Mouse (Mus musculus) inflammation-experienced regulatory T-cells (primary cell): Measurements from ENCODE around the gene Pbx4. TPM values are rescaled to one million over a fixed set of nuclear protein-coding genes. Genes with fewer than 3 reads are reported as not detected.

Experiments used
- polyA plus RNA-seq, 2 experiments: library from polyadenylated mRNA; unstranded; fragments of 100-300 nt; shearing (Covaris generic); gene quantifications; one replicate each; pipeline ENCODE4 v1.2.1; 2017

Gene Pbx4
- polyA plus RNA-seq: 10 to 100 TPM; 18.4 to 27.8 TPM

DNA sequence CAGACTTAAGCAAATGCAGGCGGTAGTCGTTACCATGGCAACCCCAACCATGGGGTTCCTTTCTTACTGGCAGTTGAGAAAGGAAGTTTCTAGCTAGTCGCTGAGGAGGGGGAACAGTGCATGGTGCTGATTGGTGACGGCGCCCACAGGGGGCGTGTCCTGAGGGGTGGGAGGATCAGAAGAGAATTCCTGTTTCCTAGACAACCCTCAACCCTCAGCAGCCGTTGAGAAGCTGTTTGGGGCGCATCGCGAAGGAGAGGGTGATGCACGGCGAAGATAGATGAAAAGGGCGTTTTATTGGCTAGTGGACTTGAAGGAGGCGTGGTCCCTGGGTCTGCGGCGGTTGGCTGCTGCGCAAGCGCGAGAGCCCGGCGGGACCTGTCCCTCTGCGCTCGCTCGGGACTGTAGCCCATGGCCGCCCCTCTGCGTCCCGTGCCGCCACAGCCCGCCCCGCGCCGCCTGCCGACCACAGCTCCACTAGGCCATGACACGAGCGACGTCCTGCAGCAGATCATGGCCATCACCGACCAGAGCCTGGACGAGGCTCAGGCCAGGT lies at the start of gene Pbx4:
Gene Pbx4, plus strand, starts transcription at position 194 of the 556 bp plus-strand sequence.

DNA sequence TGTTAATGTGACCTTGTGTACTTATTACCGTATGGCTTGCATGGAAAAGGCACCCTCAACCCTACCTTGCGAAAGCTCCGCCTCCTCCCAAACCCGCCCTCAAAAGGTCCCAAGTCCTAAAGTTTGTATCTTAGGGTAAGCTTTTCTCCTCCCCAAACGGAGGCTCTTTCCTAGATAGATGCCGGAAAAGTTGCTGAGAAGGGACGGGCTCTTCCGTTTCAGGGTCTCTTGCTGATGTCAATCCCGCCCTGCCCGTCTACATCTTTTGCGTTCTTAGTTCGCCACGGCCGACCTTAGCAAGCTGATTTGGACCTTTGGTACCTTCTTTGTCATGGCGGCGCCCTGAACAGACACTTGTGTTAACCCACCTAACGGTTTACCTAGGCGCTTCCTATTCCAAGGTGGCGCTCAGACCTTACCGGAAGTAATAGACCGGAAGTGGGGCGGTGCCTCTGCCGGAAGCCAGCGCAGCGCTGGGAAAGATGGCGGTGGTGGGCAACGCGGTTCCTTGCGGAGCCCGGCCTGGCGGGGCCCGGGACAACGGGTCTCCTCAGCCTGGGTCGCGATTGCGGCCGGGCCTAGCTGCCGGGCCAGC lies 41.4 kb upstream of the Pbx4 start, which contains the start of the genes Atp13a1 and Zfp866:
Gene Atp13a1, plus strand, starts transcription at position 391 of the 595 bp plus-strand sequence.
Gene Zfp866, minus strand, starts transcription at position 406 of the 595 bp plus-strand sequence.

DNA sequence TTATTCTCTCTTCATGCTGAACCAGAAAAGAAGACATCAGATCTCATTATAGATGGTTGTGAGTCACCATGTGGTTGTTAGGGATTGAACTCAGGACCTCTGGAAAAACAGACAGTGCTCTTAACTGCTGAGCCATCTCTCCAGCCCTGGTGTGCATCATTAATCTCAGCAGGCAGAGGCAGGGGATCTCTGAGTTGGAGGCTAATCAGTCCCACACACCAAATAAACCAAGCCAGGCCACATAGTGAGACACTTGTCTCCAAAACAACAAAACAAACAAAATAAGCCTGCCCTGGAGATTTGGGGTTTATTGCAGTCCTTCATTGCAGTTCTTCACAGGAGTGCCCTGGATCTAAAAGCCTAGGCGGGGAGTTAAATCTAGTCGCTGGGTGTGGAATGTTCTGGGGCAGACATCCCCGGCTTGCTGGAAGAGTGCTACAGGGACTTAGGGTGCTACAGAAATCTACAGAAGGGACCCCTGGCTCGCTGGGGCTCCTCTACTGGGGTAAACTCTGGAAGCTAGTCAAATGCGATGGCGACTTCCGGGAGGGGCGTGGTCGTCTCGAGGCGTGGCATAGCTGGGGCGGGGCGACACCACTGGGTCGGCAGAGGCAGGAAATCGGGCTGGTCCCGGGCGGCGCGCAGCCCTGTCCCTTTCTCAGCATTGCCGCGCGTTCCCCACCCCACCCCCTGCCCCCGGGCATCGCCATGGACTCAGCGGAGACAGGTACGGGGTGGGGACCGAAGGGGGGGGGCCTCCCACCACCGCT lies 24.0 kb upstream of the Pbx4 start, which contains the start of gene Gmip:
Gene Gmip, plus strand, starts transcription at position 586 of the 770 bp plus-strand sequence.

DNA sequence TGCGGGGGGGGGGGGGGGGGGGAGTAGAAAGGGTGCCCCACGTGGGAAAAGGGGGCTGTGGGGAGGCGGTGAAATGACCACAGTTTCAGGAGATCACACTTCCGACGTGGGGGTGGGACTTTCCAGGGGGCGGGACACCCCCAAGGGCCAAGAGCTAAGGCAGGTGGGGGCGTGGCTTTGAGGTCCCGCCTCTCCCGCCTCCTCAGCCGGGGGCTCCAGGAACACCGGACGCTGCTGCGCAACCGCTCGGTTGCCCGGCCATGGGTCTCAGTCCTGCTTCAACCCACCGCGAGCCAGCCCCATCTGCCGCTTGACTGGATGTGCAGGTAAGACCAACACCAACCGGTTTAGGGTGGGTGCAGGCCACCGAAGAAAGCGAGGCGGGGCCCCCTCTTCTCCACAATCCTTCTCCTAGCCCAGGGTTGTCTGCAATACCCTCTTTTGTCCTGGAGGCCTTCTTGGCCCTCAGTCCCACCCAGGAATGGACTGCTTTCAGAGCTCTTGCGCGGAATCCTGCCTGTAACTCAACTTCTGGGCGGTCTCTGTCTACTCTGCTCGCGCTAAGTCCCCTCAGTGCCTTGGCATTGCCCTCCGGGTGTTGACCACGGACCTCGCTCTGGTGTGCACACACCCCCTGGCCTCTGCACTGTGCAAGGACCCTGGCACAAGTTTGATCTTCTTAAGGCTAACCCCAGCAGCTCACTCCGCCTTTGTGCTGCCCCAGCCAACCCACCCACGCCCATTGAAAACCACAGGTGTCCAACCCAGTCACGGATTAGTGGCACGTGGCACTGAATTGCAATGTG lies 9.7 kb upstream of the Pbx4 start, which contains the start of gene Lpar2:
Gene Lpar2, plus strand, starts transcription at position 44 of the 806 bp plus-strand sequence.

DNA sequence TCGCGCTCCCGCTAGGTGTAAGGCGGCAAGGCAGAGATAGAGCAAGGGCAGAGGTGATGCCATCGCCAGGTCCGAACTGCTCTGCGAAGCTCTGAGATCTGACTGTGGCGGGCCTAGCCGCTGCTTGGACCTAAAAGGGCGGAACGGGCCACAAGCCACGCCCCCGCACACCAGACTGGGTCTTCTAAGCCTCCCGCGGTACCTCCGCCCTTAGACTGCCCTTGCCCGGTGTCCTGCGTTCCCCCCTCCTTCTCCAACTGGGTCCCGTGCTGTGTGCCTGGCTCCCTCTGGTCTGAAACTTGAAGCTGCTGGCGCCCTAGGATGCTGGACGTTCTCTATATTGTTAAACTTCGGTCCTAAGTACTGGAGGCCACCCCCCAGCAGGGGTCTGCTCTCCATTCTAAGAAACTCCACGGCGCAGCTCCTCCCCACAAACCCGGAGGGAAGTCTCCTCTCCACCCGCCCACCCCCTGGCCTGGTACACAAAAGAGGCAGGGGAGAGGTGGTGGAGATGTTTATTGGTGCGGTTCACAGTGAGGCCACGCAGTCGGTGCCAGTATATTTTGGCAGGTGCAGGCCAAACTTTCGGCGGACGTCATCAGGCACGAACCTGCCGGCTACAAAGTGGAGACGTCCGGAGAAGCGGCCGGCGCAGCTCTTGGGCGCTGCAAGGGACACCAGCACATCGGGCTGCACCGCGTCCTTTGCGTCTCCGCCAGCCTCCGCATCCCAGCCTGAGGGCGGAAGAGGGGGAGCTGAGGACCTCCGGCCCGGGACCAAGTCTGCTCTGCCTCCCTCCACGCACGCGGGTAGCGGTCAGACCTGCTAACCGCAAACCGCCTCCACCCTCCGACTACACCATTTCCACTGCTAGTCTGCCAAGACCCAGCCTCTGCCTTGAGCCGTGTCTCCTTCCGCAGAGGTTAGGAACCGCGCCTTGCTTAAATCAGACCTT lies 55.3 kb downstream of the Pbx4 start, which contains the start of gene Cilp2:
Gene Cilp2, minus strand, starts transcription at position 399 of the 955 bp plus-strand sequence.

DNA sequence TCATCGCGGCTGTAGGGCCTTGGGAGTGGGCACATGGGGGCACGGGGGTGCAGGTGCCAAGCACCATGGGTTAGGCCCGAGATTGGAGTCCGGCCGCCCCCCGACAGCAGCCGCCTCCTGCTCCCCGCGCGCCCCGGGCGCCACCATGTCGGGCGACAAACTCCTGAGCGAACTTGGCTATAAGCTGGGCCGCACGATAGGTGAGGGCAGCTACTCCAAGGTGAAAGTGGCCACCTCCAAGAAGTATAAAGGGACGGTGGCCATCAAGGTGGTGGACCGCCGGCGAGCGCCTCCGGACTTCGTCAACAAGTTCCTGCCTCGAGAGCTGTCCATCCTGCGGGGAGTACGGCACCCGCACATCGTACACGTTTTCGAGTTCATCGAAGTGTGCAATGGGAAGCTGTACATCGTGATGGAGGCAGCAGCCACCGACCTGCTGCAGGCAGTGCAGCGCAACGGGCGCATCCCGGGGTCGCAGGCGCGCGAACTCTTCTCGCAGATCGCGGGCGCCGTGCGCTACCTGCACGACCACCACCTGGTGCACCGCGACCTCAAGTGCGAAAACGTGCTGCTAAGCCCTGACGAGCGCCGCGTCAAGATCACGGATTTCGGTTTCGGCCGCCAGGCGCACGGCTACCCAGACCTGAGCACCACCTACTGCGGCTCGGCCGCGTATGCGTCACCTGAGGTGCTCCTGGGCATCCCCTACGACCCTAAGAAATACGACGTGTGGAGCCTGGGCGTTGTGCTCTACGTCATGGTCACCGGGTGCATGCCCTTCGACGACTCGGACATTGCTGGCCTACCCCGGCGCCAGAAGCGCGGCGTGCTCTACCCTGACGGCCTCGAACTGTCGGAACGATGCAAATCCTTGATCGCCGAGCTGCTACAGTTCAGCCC lies 70.1 kb downstream of the Pbx4 start, which contains the start of the genes Tssk6, Ndufa13 and Yjefn3:
Gene Tssk6, plus strand, starts transcription at position 22 of the 900 bp plus-strand sequence.
Gene Ndufa13, minus strand, starts transcription at position 396 of the 900 bp plus-strand sequence.
Gene Yjefn3, minus strand, starts transcription at position 550 of the 900 bp plus-strand sequence.

Other genes with a start within 250 kb of the Pbx4 start
- gene Zfp868, start 206.9 kb upstream of the Pbx4 start, polyA plus RNA-seq: 10 to 100 TPM; 25.5 to 35.5 TPM
- gene Zfp964, start 178.0 kb upstream of the Pbx4 start, polyA plus RNA-seq: 1 to 10 TPM in 1 of 2 experiments, under 1 TPM in 1; 0.95 to 1.6 TPM
- 10 to 100 TPM; 59.9 to 63.2 TPM for gene Zfp869, start 121.8 kb upstream of the Pbx4 start, polyA plus RNA-seq
- 1 to 10 TPM; 7.5 to 7.9 TPM for gene Zfp963, start 82.5 kb upstream of the Pbx4 start, polyA plus RNA-seq
- gene Gm20422, start 57.6 kb upstream of the Pbx4 start, polyA plus RNA-seq: not detected
- 100 to 1,000 TPM in 1 of 2 experiments, 10 to 100 TPM in 1; 85.5 to 118 TPM for gene Atp13a1, start 41.3 kb upstream of the Pbx4 start, polyA plus RNA-seq
- 10 to 100 TPM; 24.3 to 28.0 TPM for gene Zfp866, start 41.3 kb upstream of the Pbx4 start, polyA plus RNA-seq
- 100 to 1,000 TPM; 119 to 150 TPM for gene Gmip, start 23.8 kb upstream of the Pbx4 start, polyA plus RNA-seq
- gene Lpar2, start 10.1 kb upstream of the Pbx4 start, polyA plus RNA-seq: under 1 TPM; 0.18 to 0.23 TPM
- under 1 TPM in 1 of 2 experiments, not detected in 1; 0.07 TPM for gene Cilp2, start 55.2 kb downstream of the Pbx4 start, polyA plus RNA-seq
- gene Tssk6, start 69.7 kb downstream of the Pbx4 start, polyA plus RNA-seq: 1 to 10 TPM; 4.3 to 5.5 TPM
- 100 to 1,000 TPM; 156 to 161 TPM for gene Ndufa13, start 70.1 kb downstream of the Pbx4 start, polyA plus RNA-seq
- gene Yjefn3, start 70.2 kb downstream of the Pbx4 start, polyA plus RNA-seq: 1 to 10 TPM in 1 of 2 experiments, not detected in 1; 2.0 TPM
- gene Gatad2a, start 163.9 kb downstream of the Pbx4 start, polyA plus RNA-seq: 100 to 1,000 TPM; 126 to 142 TPM
- gene Mau2, start 210.2 kb downstream of the Pbx4 start, polyA plus RNA-seq: 100 to 1,000 TPM in 1 of 2 experiments, 10 to 100 TPM in 1; 97.7 to 107 TPM
- 10 to 100 TPM; 59.2 to 60.4 TPM for gene Sugp1, start 210.3 kb downstream of the Pbx4 start, polyA plus RNA-seq
- gene Tm6sf2, start 240.4 kb downstream of the Pbx4 start, polyA plus RNA-seq: 1 to 10 TPM in 1 of 2 experiments, not detected in 1; 2.4 TPM